Mouse (Mus musculus): ENCODE measurements around the gene Sorcs3. TPM values are rescaled to one million over a fixed set of nuclear protein-coding genes. Genes with fewer than 3 reads are reported as not detected.

Sorcs3 gene
- polyA plus RNA-seq, 1 experiment from 2014 or later = 0.05 TPM

GRCm38 (mm10) chr19:48463494-48463893 is 257.7 kb downstream of the Sorcs3 start:
- POLR2A ChIA-PET = no interaction called here
- ATAC-seq = no peak

GRCm38 (mm10) chr19:48467471-48467870 is 261.6 kb downstream of the Sorcs3 start:
- ChIA-PET CTCF (no interaction called here), POLR2A (no interaction called here)
- no peaks in the 10 kb centered on the region for H3K27me3 ChIP-seq
- ATAC-seq (no peak), DNase-seq (ENCODE audit: low read depth, low spot score) (no peak)
- TF ChIP-seq CTCF (IDR thresholded peaks at IDR 0.05) = no peak
- in situ Hi-C loops (cut with MboI; ENCODE audit: low pct_unique_long_range_greater_than_20kb) = no loop called here

More at GRCm38 (mm10) chr19:48463494-48463893, 257.7 kb downstream of the Sorcs3 start:
- CTCF ChIA-PET = no interaction called here
- no peak for TF ChIP-seq CTCF (IDR thresholded peaks at IDR 0.05)
- in situ Hi-C loops (cut with MboI; ENCODE audit: low pct_unique_long_range_greater_than_20kb) = no loop called here
- H3K27me3 ChIP-seq = peaks cover 3% of the 10 kb centered on the region
- no peak for DNase-seq (ENCODE audit: low read depth, low spot score)

GRCm38 (mm10) chr19:48469791-48470410 is 264.1 kb downstream of the Sorcs3 start:
- in situ Hi-C loops (cut with MboI; ENCODE audit: low pct_unique_long_range_greater_than_20kb) = no loop called here
- no peak for ATAC-seq
- DNase-seq (ENCODE audit: low read depth, low spot score) = no peak
- ChIA-PET POLR2A (no interaction called here), CTCF (no interaction called here)
- TF ChIP-seq CTCF (IDR thresholded peaks at IDR 0.05) = no peak
- no peaks in the 10 kb centered on the region for H3K27me3 ChIP-seq

GRCm38 (mm10) chr19:48471927-48472326 is 266.1 kb downstream of the Sorcs3 start:
- CTCF ChIA-PET = interaction anchor here (1.0 kb wide), 1 partner anchor 10 kb away, joined by 3 read pairs; no protein-coding TSS in a partner anchor
- in situ Hi-C loops (cut with MboI; ENCODE audit: low pct_unique_long_range_greater_than_20kb) = no loop called here
- no peaks in the 10 kb centered on the region for H3K27me3 ChIP-seq
- no peak for TF ChIP-seq CTCF (IDR thresholded peaks at IDR 0.05)
- no peak for ATAC-seq
- DNase-seq (ENCODE audit: low read depth, low spot score) = no peak
- POLR2A ChIA-PET = no interaction called here

- POLR2A ChIA-PET = no interaction called here
- DNase-seq (ENCODE audit: low read depth, low spot score) = no peak
- no peaks in the 10 kb centered on the region for H3K27me3 ChIP-seq
- ATAC-seq = no peak
- CTCF ChIA-PET = no interaction called here
- no peak for TF ChIP-seq CTCF (IDR thresholded peaks at IDR 0.05)
- in situ Hi-C loops (cut with MboI; ENCODE audit: low pct_unique_long_range_greater_than_20kb) = no loop called here
These were observed 270.1 kb downstream of the Sorcs3 start for GRCm38 (mm10) chr19:48475784-48476410.

- no peak for DNase-seq (ENCODE audit: low read depth, low spot score)
These were observed 273.0 kb downstream of the Sorcs3 start for GRCm38 (mm10) chr19:48478864-48479263.

GRCm38 (mm10) chr19:48482946-48483345 is 277.1 kb downstream of the Sorcs3 start:
- POLR2A ChIA-PET = no interaction called here
- no peak for TF ChIP-seq CTCF (IDR thresholded peaks at IDR 0.05)
- DNase-seq (ENCODE audit: low read depth, low spot score) (no peak), ATAC-seq (no peak)
- in situ Hi-C loops (cut with MboI; ENCODE audit: low pct_unique_long_range_greater_than_20kb) = no loop called here
- H3K27me3 ChIP-seq = no peaks in the 10 kb centered on the region
- CTCF ChIA-PET = interaction anchor here (1.1 to 1.2 kb wide), 2 partner anchors 10 to 118 kb away, joined by 3 to 4 read pairs; no protein-coding TSS in a partner anchor

More at GRCm38 (mm10) chr19:48478864-48479263, 273.0 kb downstream of the Sorcs3 start:
- no peak for ATAC-seq
- ChIA-PET CTCF (no interaction called here), POLR2A (no interaction called here)
- no peak for TF ChIP-seq CTCF (IDR thresholded peaks at IDR 0.05)
- in situ Hi-C loops (cut with MboI; ENCODE audit: low pct_unique_long_range_greater_than_20kb) = no loop called here
- no peaks in the 10 kb centered on the region for H3K27me3 ChIP-seq

GRCm38 (mm10) chr19:48491111-48491510 is 285.3 kb downstream of the Sorcs3 start:
- in situ Hi-C loops (cut with MboI; ENCODE audit: low pct_unique_long_range_greater_than_20kb) = no loop called here
- ChIA-PET CTCF (no interaction called here), POLR2A (no interaction called here)
- DNase-seq (ENCODE audit: low read depth, low spot score) = no peak
- H3K27me3 ChIP-seq = peaks cover 15% of the 10 kb centered on the region
- no peak for TF ChIP-seq CTCF (IDR thresholded peaks at IDR 0.05)
- ATAC-seq = no peak

- DNase-seq (ENCODE audit: low read depth, low spot score) = no peak
- ChIA-PET POLR2A (no interaction called here), CTCF (interaction anchor here (1.3 kb wide), 1 partner anchor 22 kb away, joined by 3 read pairs; no protein-coding TSS in a partner anchor)
- in situ Hi-C loops (cut with MboI; ENCODE audit: low pct_unique_long_range_greater_than_20kb) = no loop called here
- TF ChIP-seq CTCF (IDR thresholded peaks at IDR 0.05) = no peak
- peaks cover 4% of the 10 kb centered on the region for H3K27me3 ChIP-seq
- no peak for ATAC-seq
These were observed 298.2 kb downstream of the Sorcs3 start for GRCm38 (mm10) chr19:48503896-48504620.

GRCm38 (mm10) chr19:48523803-48524202 is 318.0 kb downstream of the Sorcs3 start:
- CTCF ChIA-PET = no interaction called here
- ATAC-seq (no peak), DNase-seq (ENCODE audit: low read depth, low spot score) (no peak)
- no peak for TF ChIP-seq CTCF (IDR thresholded peaks at IDR 0.05)
- POLR2A ChIA-PET = no interaction called here
- in situ Hi-C loops (cut with MboI; ENCODE audit: low pct_unique_long_range_greater_than_20kb) = no loop called here
- H3K27me3 ChIP-seq = no peaks in the 10 kb centered on the region
